ENCODE assay signal across 10 mouse cellular contexts in the genomic region with DNA sequence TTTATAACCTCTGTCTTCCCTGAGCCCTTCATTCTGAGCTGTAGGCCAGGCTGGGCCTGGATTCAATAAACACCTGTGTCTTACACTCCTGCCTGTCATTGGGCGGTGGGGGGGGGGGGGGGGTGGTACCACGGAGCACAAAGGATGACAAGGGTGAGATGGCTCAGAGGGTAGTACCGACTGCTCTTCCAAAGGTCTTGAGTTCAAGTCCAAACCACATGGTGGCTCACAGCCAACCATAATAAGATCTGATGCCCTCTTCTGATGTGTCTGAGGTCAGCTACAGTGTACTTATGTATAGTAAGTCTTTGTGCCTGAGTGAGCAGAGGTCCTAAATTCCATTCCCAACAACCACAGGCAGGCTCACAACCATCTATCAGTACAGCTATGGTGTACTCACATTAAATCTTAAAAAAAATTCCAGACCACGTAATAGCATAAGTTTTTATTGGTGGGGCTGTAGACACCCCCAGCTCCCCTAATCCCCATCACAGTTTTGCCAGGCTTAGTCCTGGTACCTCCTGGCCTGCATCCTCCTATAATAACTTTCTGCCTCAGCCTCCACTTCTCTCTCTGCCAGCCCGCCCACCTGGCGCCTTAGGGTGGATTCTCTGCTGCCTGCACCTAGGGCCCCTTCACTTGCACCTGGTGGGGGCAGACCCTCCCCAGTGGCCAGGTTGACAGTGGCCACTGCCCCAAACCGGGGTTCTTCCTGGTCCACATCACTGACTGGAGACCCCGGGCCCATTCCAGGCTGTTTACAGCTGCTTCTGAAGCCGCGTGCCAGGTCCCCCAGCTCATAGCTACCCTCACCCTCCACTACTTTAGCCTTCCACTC. TPM values are rescaled to one million over a fixed set of nuclear protein-coding genes. Genes with fewer than 3 reads are reported as not detected.
DNase-seq lines count a peak whose midpoint lies in the region; ATAC-seq and TF ChIP-seq lines count a peak whose summit lies in the region.
"Had no signal": no experiment of that assay in that cellular context is flagged by ENCODE, and none has a peak within 500 bp of the region (broad histone marks: within the 10 kb centered on the region; RNA-seq: fewer than 3 reads in every experiment).

No protein-coding gene starts in this region.

- no peak overlapping the region for H3K4me2 ChIP-seq in hindbrain, embryonic 13.5 days
- no peak overlapping the region for H3K4me2 ChIP-seq in midbrain, embryonic 11.5 days

- TF ChIP-seq EP300 in heart, adult 2 months (IDR thresholded peaks at IDR 0.05; ENCODE audit: insufficient read depth, low read depth, low read length) = no peak

- 0 out of 2 replicates have a peak overlapping the region, but pooled peaks have one; percentile 2 for H3K27ac ChIP-seq in heart, embryonic 10.5 days
- H3K27ac ChIP-seq in heart, adult 2 months = no peak overlapping the region
- H3K27ac ChIP-seq in hindbrain, embryonic 13.5 days = peak overlapping the region; percentile 61
- H3K27ac ChIP-seq in midbrain, embryonic 11.5 days (ENCODE audit: low read depth, low read length) = no peak overlapping the region

- 65% methylated on average over 10 of the region's 10 CpGs for WGBS in heart, embryonic 10.5 days
- WGBS in heart, adult 2 months = 64% methylated on average over 10 of the region's 10 CpGs
- 58% methylated on average over 10 of the region's 10 CpGs for WGBS in hindbrain, embryonic 13.5 days
- WGBS in midbrain, embryonic 11.5 days = 63% methylated on average over 10 of the region's 10 CpGs

- no peak for TF ChIP-seq CTCF in heart, adult 2 months (IDR thresholded peaks at IDR 0.05)

- H3K9ac ChIP-seq in heart, adult 2 months (ENCODE audit: low read depth, low read length) = no peak overlapping the region
- H3K9ac ChIP-seq in hindbrain, embryonic 13.5 days = 0 out of 2 replicates have a peak overlapping the region, but pooled peaks have one; percentile 46
- H3K9ac ChIP-seq in midbrain, embryonic 11.5 days (ENCODE audit: low read length) = no peak overlapping the region

- peaks cover 80% of the 10 kb centered on the region for H3K36me3 ChIP-seq in heart, embryonic 10.5 days
- no peaks in the 10 kb centered on the region for H3K36me3 ChIP-seq in heart, adult 2 months (ENCODE audit: control insufficient read depth, insufficient read depth, low read length)
- H3K36me3 ChIP-seq in hindbrain, embryonic 13.5 days = peaks cover 88% of the 10 kb centered on the region
- H3K36me3 ChIP-seq in midbrain, embryonic 11.5 days (ENCODE audit: control insufficient read depth, insufficient read depth, low read length) = peaks cover 55% of the 10 kb centered on the region

- H3K27me3 ChIP-seq in heart, embryonic 10.5 days (ENCODE audit: insufficient read depth, poor library complexity, severe bottlenecking) = no peaks in the 10 kb centered on the region
- no peaks in the 10 kb centered on the region for H3K27me3 ChIP-seq in heart, adult 2 months (ENCODE audit: control insufficient read depth, insufficient read depth, low read length)
- H3K27me3 ChIP-seq in hindbrain, embryonic 13.5 days = no peaks in the 10 kb centered on the region
- no peaks in the 10 kb centered on the region for H3K27me3 ChIP-seq in midbrain, embryonic 11.5 days (ENCODE audit: control insufficient read depth, insufficient read depth, low read length)

- H3K79me2 ChIP-seq in heart, adult 2 months (replicated peaks; ENCODE audit: control insufficient read depth, insufficient read depth, low read length) = peaks cover 4% of the 10 kb centered on the region

- no peaks in the 10 kb centered on the region for H3K9me3 ChIP-seq in heart, embryonic 10.5 days
- no peaks in the 10 kb centered on the region for H3K9me3 ChIP-seq in hindbrain, embryonic 13.5 days
- H3K9me3 ChIP-seq in midbrain, embryonic 11.5 days (ENCODE audit: control insufficient read depth, low read length) = no peaks in the 10 kb centered on the region

- 0 out of 2 replicates have a peak, but pooled peaks have one; percentile 17 for ATAC-seq in hindbrain, embryonic 13.5 days (ENCODE audit: low FRiP score)
- ATAC-seq in midbrain, embryonic 11.5 days (ENCODE audit: low FRiP score) = peak; percentile 28
- ATAC-seq in erythroid progenitor cell, adult 5-6 weeks (replicated peaks; ENCODE audit: low FRiP score, poor library complexity, severe bottlenecking) = no peak

- TF ChIP-seq POLR2A in heart, adult 2 months (IDR thresholded peaks at IDR 0.05; ENCODE audit: insufficient read depth, low read depth, low read length) = no peak

- no peak for DNase-seq in heart, embryonic 10.5 days (ENCODE audit: low spot score)
- no peak for DNase-seq in heart, adult 2 months
- peak; percentile 74 for DNase-seq in NIH3T3 (ENCODE audit: low read depth)
- peak; percentile 89 for DNase-seq in midbrain, embryonic 11.5 days (ENCODE audit: low spot score, missing footprints)
- no peak for DNase-seq in layer of hippocampus, postnatal 10 days (ENCODE audit: low spot score in 2 of 2)
- DNase-seq in layer of hippocampus, postnatal 25 days (ENCODE audit: extremely low spot score in 1 of 2, low spot score in 1 of 2) = no peak
- DNase-seq: cerebellum, adult 8-10 months had no signal

- H3K4me3 ChIP-seq in heart, embryonic 10.5 days = peak overlapping the region; percentile 15; the same call in 1 of the 2 replicates
- H3K4me3 ChIP-seq in heart, adult 2 months = no peak overlapping the region
- no peak overlapping the region for H3K4me3 ChIP-seq in hindbrain, embryonic 13.5 days
- no peak overlapping the region for H3K4me3 ChIP-seq in midbrain, embryonic 11.5 days (ENCODE audit: low read depth, low read length)

- peaks cover 39% of the 10 kb centered on the region for H3K4me1 ChIP-seq in heart, embryonic 10.5 days
- H3K4me1 ChIP-seq in heart, adult 2 months (ENCODE audit: control insufficient read depth, insufficient read depth, low read length) = peaks cover 3% of the 10 kb centered on the region
- peaks cover 62% of the 10 kb centered on the region for H3K4me1 ChIP-seq in hindbrain, embryonic 13.5 days (replicated peaks)
- H3K4me1 ChIP-seq in midbrain, embryonic 11.5 days (ENCODE audit: control insufficient read depth, insufficient read depth, low read length) = peaks cover 3% of the 10 kb centered on the region; the same call in 1 of the 2 replicates

- intact Hi-C loops in heart, adult 2 months (cut with DNase I) = loop anchor here (5.0 kb wide), 1 partner anchor 32 kb away; no protein-coding TSS in a partner anchor

RNA-seq across cellular contexts. Expression of a gene that starts 9.7 kb away (rescaled TPM):
- polyA plus RNA-seq in heart, embryonic 10.5 days (2016; fragmentation: Nextera tagmentation; extraction: Ambion mirVana) = 2.4 and 7.8 TPM in 2 replicates
- total RNA-seq in heart, adult 2 months (2021) = 1 to 10 TPM in 1 of 2 experiments, under 1 TPM in 1; 0.55 to 1.2 TPM
- 0.84 TPM in 1 of 2 replicates, not detected in the other for polyA plus RNA-seq in heart, adult 2 months (2012; rRNA removed)
- 13.9 and 15.6 TPM in 2 replicates for polyA plus RNA-seq in hindbrain, embryonic 13.5 days (2015; fragmentation: Nextera tagmentation; extraction: Ambion mirVana)
- polyA plus RNA-seq in midbrain, embryonic 11.5 days (2014; fragmentation: Nextera tagmentation; extraction: Ambion mirVana) = 11.9 and 12.1 TPM in 2 replicates
- total RNA-seq in erythroid progenitor cell, adult 5-6 weeks (2015; ENCODE audit: low replicate concordance) = 247 and 296 TPM in 2 replicates
- total RNA-seq in erythroid progenitor cell, adult 5-6 weeks (2017; ENCODE audit: low replicate concordance) = 52.3 and 54.7 TPM in 2 replicates
- 1 to 10 TPM; 3.6 to 3.7 TPM for total RNA-seq in layer of hippocampus, postnatal 10 days (2021)
- total RNA-seq in layer of hippocampus, postnatal 25 days (2021) = 1 to 10 TPM; 1.1 to 1.4 TPM

RNA-seq across cellular contexts. Expression of a gene that starts 9.9 kb away (rescaled TPM):
- 16.2 and 36.9 TPM in 2 replicates for polyA plus RNA-seq in heart, embryonic 10.5 days (2016; fragmentation: Nextera tagmentation; extraction: Ambion mirVana)
- under 1 TPM; 0.20 to 0.31 TPM for total RNA-seq in heart, adult 2 months (2021)
- polyA plus RNA-seq in heart, adult 2 months (2012; rRNA removed) = 0.50 and 0.80 TPM in 2 replicates
- polyA plus RNA-seq in hindbrain, embryonic 13.5 days (2015; fragmentation: Nextera tagmentation; extraction: Ambion mirVana) = 396 and 407 TPM in 2 replicates
- polyA plus RNA-seq in midbrain, embryonic 11.5 days (2014; fragmentation: Nextera tagmentation; extraction: Ambion mirVana) = 112 and 117 TPM in 2 replicates
- total RNA-seq in erythroid progenitor cell, adult 5-6 weeks (2015; ENCODE audit: low replicate concordance) = 0.84 TPM in 1 of 2 replicates, not detected in the other
- total RNA-seq in erythroid progenitor cell, adult 5-6 weeks (2017; ENCODE audit: low replicate concordance) = 0.83 and 1.7 TPM in 2 replicates
- total RNA-seq in layer of hippocampus, postnatal 10 days (2021) = 100 to 1,000 TPM; 113 TPM
- 10 to 100 TPM; 32.4 to 34.4 TPM for total RNA-seq in layer of hippocampus, postnatal 25 days (2021)

RNA-seq across cellular contexts. Expression of a gene that starts 10.3 kb away (rescaled TPM):
- 174 and 264 TPM in 2 replicates for polyA plus RNA-seq in heart, embryonic 10.5 days (2016; fragmentation: Nextera tagmentation; extraction: Ambion mirVana)
- 10 to 100 TPM; 43.9 to 51.8 TPM for total RNA-seq in heart, adult 2 months (2021)
- 47.5 and 52.6 TPM in 2 replicates for polyA plus RNA-seq in heart, adult 2 months (2012; rRNA removed)
- polyA plus RNA-seq in hindbrain, embryonic 13.5 days (2015; fragmentation: Nextera tagmentation; extraction: Ambion mirVana) = 84.7 and 86.0 TPM in 2 replicates
- 147 and 176 TPM in 2 replicates for polyA plus RNA-seq in midbrain, embryonic 11.5 days (2014; fragmentation: Nextera tagmentation; extraction: Ambion mirVana)
- 134 and 185 TPM in 2 replicates for total RNA-seq in erythroid progenitor cell, adult 5-6 weeks (2015; ENCODE audit: low replicate concordance)
- 89.3 and 94.7 TPM in 2 replicates for total RNA-seq in erythroid progenitor cell, adult 5-6 weeks (2017; ENCODE audit: low replicate concordance)
- total RNA-seq in layer of hippocampus, postnatal 10 days (2021) = 10 to 100 TPM; 63.8 to 66.5 TPM
- total RNA-seq in layer of hippocampus, postnatal 25 days (2021) = 10 to 100 TPM; 44.0 to 66.0 TPM

RNA-seq across cellular contexts. Expression of a gene that starts 21.5 kb away (rescaled TPM):
- polyA plus RNA-seq in heart, embryonic 10.5 days (2016; fragmentation: Nextera tagmentation; extraction: Ambion mirVana) = 0.14 and 0.15 TPM in 2 replicates
- not detected for total RNA-seq in heart, adult 2 months (2021)
- 0.23 TPM in 1 of 2 replicates, not detected in the other for polyA plus RNA-seq in heart, adult 2 months (2012; rRNA removed)
- polyA plus RNA-seq in hindbrain, embryonic 13.5 days (2015; fragmentation: Nextera tagmentation; extraction: Ambion mirVana) = 0.34 TPM in 1 of 2 replicates, not detected in the other
- 0.18 TPM in 1 of 2 replicates, not detected in the other for polyA plus RNA-seq in midbrain, embryonic 11.5 days (2014; fragmentation: Nextera tagmentation; extraction: Ambion mirVana)
- total RNA-seq in erythroid progenitor cell, adult 5-6 weeks (2015; ENCODE audit: low replicate concordance) = 613 and 617 TPM in 2 replicates
- total RNA-seq in erythroid progenitor cell, adult 5-6 weeks (2017; ENCODE audit: low replicate concordance) = 146 and 166 TPM in 2 replicates
- total RNA-seq in layer of hippocampus, postnatal 10 days (2021) = not detected
- total RNA-seq in layer of hippocampus, postnatal 25 days (2021) = not detected
- polyA plus RNA-seq: kidney, postnatal 0 days had no signal

RNA-seq across cellular contexts. Expression of a gene that starts 26.1 kb away (rescaled TPM):
- polyA plus RNA-seq in heart, embryonic 10.5 days (2016; fragmentation: Nextera tagmentation; extraction: Ambion mirVana) = not detected in 2 replicates
- total RNA-seq in heart, adult 2 months (2021) = 10 to 100 TPM; 22.9 to 98.7 TPM
- polyA plus RNA-seq in heart, adult 2 months (2012; rRNA removed) = 85.9 and 490 TPM in 2 replicates
- polyA plus RNA-seq in hindbrain, embryonic 13.5 days (2015; fragmentation: Nextera tagmentation; extraction: Ambion mirVana) = not detected in 2 replicates
- not detected in 2 replicates for polyA plus RNA-seq in midbrain, embryonic 11.5 days (2014; fragmentation: Nextera tagmentation; extraction: Ambion mirVana)
- total RNA-seq in erythroid progenitor cell, adult 5-6 weeks (2015; ENCODE audit: low replicate concordance) = not detected in 2 replicates
- total RNA-seq in erythroid progenitor cell, adult 5-6 weeks (2017; ENCODE audit: low replicate concordance) = not detected in 2 replicates
- not detected for total RNA-seq in layer of hippocampus, postnatal 10 days (2021)
- not detected for total RNA-seq in layer of hippocampus, postnatal 25 days (2021)

Comparison
In these comparisons a context has a peak if more than half of its experiments do, and no peak if none do; other contexts are left out.
1. H3K27ac ChIP-seq: peak in heart, embryonic 10.5 days (single experiment) and hindbrain, embryonic 13.5 days (single experiment); none in heart, adult 2 months (single experiment) and midbrain, embryonic 11.5 days (single experiment).
2. DNase-seq: peak in NIH3T3 (single experiment) and midbrain, embryonic 11.5 days (single experiment); none in heart, embryonic 10.5 days (single experiment), heart, adult 2 months (0 of 2), layer of hippocampus, postnatal 10 days (0 of 2) and layer of hippocampus, postnatal 25 days (0 of 2).
3. RNA of a gene that starts 9.7 kb away (total RNA-seq): 52.3 to 296 TPM in erythroid progenitor cell, adult 5-6 weeks; 3.6 to 3.7 TPM in layer of hippocampus, postnatal 10 days, 1.1 to 1.4 TPM in layer of hippocampus, postnatal 25 days and 0.55 to 1.2 TPM in heart, adult 2 months; every median in the first group is over 10 times any median in the second.
4. RNA of a gene that starts 9.9 kb away (total RNA-seq): 113 TPM in layer of hippocampus, postnatal 10 days and 32.4 to 34.4 TPM in layer of hippocampus, postnatal 25 days; 0.83 to 1.7 TPM in erythroid progenitor cell, adult 5-6 weeks and 0.20 to 0.31 TPM in heart, adult 2 months; every median in the first group is over 10 times any median in the second.